Mouse (Mus musculus) stomach, postnatal 0 days (tissue): Measurements from ENCODE around the gene Tmcc2. TPM values are rescaled to one million over a fixed set of nuclear protein-coding genes. Genes with fewer than 3 reads are reported as not detected.

Experiments used
- ATAC-seq: fragments of 200-750 bp; cut with Nextera tagmentation; 2 replicates; pipeline ENCODE4 v1.8.0; 2017; ENCODE audit not compliant: low FRiP score, low TSS enrichment
- DNase-seq: peaks from one replicate; pipeline ENCODE4 v3.0.0-alpha.2; 2016; ENCODE audit warnings: low spot score
- H3K27ac ChIP-seq: fragments of 300-500 bp; sonication (generic); replicated peaks from 2 replicates; pipeline ENCODE4 v1.5.1; 2014; ENCODE audit warnings: mild to moderate bottlenecking, control low read depth
- H3K27me3 ChIP-seq: fragments of 300-500 bp; sonication (generic); 2 replicates; pipeline ENCODE4 v1.6.1; 2014; ENCODE audit warnings: low read length; ENCODE audit not compliant: control insufficient read depth, insufficient read depth
- H3K36me3 ChIP-seq: fragments of 300-500 bp; sonication (generic); 2 replicates; pipeline ENCODE4 v1.6.1; 2014; ENCODE audit warnings: low read length, mixed read lengths; ENCODE audit not compliant: control insufficient read depth, insufficient read depth
- H3K4me1 ChIP-seq: fragments of 300-500 bp; sonication (generic); replicated peaks from 2 replicates; pipeline ENCODE4 v1.6.1; 2014; ENCODE audit warnings: antibody characterized with exemption; ENCODE audit not compliant: control insufficient read depth, insufficient read depth
- H3K4me2 ChIP-seq: fragments of 300-500 bp; sonication (generic); replicated peaks from 2 replicates; pipeline ENCODE4 v1.6.1; 2014; ENCODE audit warnings: low read depth, mild to moderate bottlenecking, control low read depth, moderate library complexity
- H3K4me3 ChIP-seq: fragments of 300-500 bp; sonication (generic); 2 replicates; pipeline ENCODE4 v1.5.1; 2014; ENCODE audit warnings: low read depth, low read length, control low read depth
- H3K9ac ChIP-seq: fragments of 300-500 bp; sonication (generic); 2 replicates; pipeline ENCODE4 v1.6.1; 2014; ENCODE audit warnings: mild to moderate bottlenecking, low read length, control low read depth, mixed read lengths
- H3K9me3 ChIP-seq: fragments of 300-500 bp; sonication (generic); 2 replicates; pipeline ENCODE4 v1.6.1; 2016; ENCODE audit warnings: low read length; ENCODE audit not compliant: control insufficient read depth
- CTCF ChIP-seq: IDR thresholded peaks from 2 replicates; pipeline ENCODE4 v1.5.1; 2016; ENCODE audit warnings: antibody characterized with exemption, low read depth, mild to moderate bottlenecking, moderate library complexity
- EP300 ChIP-seq: optimal IDR thresholded peaks from 2 replicates; pipeline ENCODE3; 2016; ENCODE audit warnings: antibody characterized with exemption
- WGBS: fragments of 180-500 bp; shearing (Covaris S2); extraction: QIAGEN DNeasy Blood & Tissue Kit; methylation state at CpG from one replicate; pipeline ENCODE4 v1.1.7; 2014; 5-methylcytosine and 5-hydroxymethylcytosine counted together
- polyA plus RNA-seq: library from polyadenylated mRNA; unstranded; fragments of >200 nt; fragmentation: Nextera tagmentation; extraction: Ambion mirVana; gene quantifications from 2 replicates; pipeline ENCODE4 v1.2.1, GENCODE M21; 2015

The Tmcc2 gene
- polyA plus RNA-seq, 1 experiment from 2014 or later = 2.4 TPM

DNA sequence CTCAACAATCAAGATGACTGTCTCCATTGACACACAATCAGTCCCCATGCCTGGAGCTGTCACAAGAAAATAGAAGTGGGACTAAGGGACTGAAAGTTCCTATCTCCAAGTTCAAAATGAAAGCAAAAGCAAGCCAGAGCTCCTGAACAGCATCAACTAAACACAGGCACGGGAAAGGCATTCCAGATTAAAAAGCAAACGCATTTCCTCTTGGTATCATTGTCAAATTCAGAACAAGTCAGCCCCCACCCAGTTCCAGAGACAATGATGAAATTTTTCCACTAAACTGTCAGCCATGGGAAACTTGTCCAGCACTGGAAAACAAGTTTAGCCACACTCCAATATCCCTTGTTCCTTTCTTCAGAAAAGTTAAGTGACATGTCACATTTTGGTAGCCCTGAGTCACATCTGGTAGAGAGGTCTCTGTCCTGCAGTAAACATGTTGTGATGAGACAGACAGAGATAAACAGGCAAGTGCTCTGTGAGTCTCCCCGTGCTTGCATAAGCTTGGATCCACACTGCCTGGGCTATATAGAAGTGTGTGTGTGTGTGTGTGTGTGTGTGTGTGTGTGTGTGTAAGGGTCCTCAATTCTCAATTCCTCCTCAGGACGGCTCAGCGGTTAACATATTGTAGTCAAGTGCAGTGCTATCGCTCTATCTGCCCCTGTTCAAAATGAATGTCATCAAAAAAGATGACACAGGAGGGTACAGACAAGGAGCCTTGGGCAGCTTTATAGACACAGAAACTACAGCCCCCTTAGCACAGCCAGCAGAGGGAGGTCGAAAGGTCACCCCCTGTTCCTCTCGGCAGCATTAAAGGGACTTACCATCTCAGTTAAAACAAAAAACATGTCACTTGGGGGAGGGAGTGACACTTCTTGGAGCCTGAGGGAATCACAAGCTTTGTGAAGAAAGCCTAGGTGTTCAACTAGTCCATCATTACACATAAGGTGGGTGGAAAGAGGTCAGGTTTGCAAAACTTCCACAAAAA is 2.0 kb downstream of the Tmcc2 start:
- Histone ChIP-seq H3K36me3 (no peaks in the 10 kb centered on the region), H3K4me1 (peaks cover 6% of the 10 kb centered on the region), H3K27me3 (no peaks in the 10 kb centered on the region), H3K9ac (no peak overlapping the region), H3K4me2 (peak overlapping the region; percentile 86), H3K9me3 (no peaks in the 10 kb centered on the region), H3K27ac (0 out of 2 replicates have a peak overlapping the region, but pooled peaks have one; percentile 46), H3K4me3 (0 out of 2 replicates have a peak overlapping the region, but pooled peaks have one; percentile 60)
- 44% methylated on average over 8 of the region's 8 CpGs for WGBS
- TF ChIP-seq CTCF (no peak), EP300 (no peak)
- ATAC-seq = no peak
- DNase-seq = no peak

DNA sequence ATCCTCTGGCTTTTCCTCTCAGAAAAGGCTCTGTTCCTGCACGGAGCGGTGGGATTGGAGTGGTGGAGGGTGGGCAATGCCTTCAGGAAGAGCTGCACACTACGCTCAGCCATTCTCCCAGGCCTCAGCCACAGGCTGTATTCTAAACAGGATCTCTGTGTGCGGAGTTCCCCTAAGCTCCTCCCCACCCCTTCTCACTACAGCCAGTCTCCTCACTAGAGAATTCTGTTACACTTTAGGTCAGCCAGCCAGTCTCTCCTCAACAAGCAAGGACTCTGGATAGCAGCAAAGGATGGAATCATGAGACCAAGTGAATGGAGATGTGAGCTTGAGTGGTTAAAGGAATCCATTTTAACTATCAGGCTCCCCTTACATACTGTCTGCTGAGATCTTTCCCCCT is 3.1 kb downstream of the Tmcc2 start:
- Histone ChIP-seq H3K9ac (0 out of 2 replicates have a peak overlapping the region, but pooled peaks have one; percentile 38), H3K27ac (peak overlapping the region; percentile 73), H3K4me3 (no peak overlapping the region), H3K4me1 (peaks cover 6% of the 10 kb centered on the region), H3K9me3 (no peaks in the 10 kb centered on the region), H3K27me3 (no peaks in the 10 kb centered on the region), H3K4me2 (peak overlapping the region; percentile 25), H3K36me3 (no peaks in the 10 kb centered on the region)
- TF ChIP-seq CTCF (no peak), EP300 (no peak)
- 32% methylated on average over 4 of the region's 4 CpGs for WGBS
- ATAC-seq = no peak
- no peak for DNase-seq

DNA sequence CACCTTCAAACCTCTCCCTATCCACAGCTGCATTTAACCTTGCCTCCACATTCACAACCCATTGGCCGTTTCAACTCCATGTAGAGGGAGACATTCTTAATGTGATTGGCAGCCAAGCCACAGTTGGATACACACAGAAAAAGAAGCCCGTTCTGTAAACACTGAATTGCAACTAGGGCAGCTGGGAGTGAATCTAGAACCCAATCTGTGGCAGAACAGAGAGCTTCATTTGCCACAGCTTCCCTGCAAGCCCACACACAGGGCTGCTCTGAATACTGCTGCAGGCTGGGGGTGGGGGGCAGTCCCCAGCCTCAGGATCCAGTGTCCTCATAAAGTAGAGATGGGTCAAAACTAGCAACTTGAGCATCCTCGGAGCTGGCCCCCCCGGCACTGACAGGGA is 4.8 kb downstream of the Tmcc2 start:
- H3K4me2 ChIP-seq = no peak overlapping the region
- no peak for TF ChIP-seq CTCF
- no peak for TF ChIP-seq EP300
- no peak overlapping the region for H3K4me3 ChIP-seq
- ATAC-seq (no peak), DNase-seq (no peak)
- H3K27me3 ChIP-seq = no peaks in the 10 kb centered on the region
- whole genome bisulfite sequencing = 79% methylated on average over 4 of the region's 4 CpGs
- H3K27ac ChIP-seq = no peak overlapping the region
- no peaks in the 10 kb centered on the region for H3K9me3 ChIP-seq
- H3K9ac ChIP-seq = no peak overlapping the region
- H3K4me1 ChIP-seq = peaks cover 6% of the 10 kb centered on the region
- H3K36me3 ChIP-seq = no peaks in the 10 kb centered on the region

DNA sequence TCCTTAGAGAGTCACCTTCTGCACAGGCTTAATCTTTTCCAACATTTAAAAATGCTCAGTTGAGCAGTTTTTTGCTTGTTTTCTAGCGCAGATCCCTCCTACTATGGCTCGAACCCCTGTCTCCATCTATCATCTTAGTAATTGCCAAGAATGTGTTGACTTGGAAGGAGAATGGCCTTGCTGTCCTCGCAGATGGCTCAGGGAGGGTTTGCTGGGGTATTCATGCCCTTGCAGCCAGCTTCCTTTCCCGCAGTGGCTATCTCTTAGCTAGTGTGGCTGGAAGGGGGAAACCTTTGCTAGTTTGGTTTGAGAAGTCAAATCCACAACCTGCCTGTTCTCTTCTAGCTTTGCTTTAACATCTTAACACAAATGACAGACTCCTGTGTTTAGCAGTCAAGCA is 5.4 kb downstream of the Tmcc2 start:
- DNase-seq (no peak), ATAC-seq (no peak)
- Histone ChIP-seq H3K36me3 (no peaks in the 10 kb centered on the region), H3K4me1 (peaks cover 4% of the 10 kb centered on the region), H3K4me2 (no peak overlapping the region), H3K27me3 (no peaks in the 10 kb centered on the region), H3K9ac (no peak overlapping the region), H3K27ac (no peak overlapping the region), H3K9me3 (no peaks in the 10 kb centered on the region), H3K4me3 (no peak overlapping the region)
- no peak for TF ChIP-seq EP300
- TF ChIP-seq CTCF = no peak
- 47% methylated on average over 4 of the region's 4 CpGs for WGBS

DNA sequence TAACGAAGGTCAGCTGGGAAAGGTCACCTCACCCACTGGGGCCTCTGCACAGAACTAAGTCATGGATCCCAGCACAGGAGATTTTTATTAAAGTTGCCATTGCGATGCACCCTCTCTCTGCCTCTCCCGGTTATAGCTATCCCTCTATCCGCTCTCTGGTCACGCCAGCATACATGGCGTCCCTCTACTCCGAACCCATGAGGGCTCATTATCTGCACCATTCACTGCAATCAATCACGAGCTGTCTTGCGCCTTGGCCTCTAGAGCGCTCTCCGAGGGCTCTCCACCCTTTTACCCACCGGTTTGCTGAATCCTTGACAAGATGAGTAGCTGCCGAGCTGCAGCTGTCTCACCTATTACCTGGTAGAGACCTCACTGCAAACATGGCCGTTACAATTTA is 5.8 kb downstream of the Tmcc2 start:
- H3K27me3 ChIP-seq = no peaks in the 10 kb centered on the region
- no peaks in the 10 kb centered on the region for H3K36me3 ChIP-seq
- no peak for DNase-seq
- no peaks in the 10 kb centered on the region for H3K9me3 ChIP-seq
- 62% methylated on average over 14 of the region's 14 CpGs for WGBS
- no peak overlapping the region for H3K4me3 ChIP-seq
- TF ChIP-seq EP300 (no peak), CTCF (no peak)
- ATAC-seq = no peak
- H3K4me2 ChIP-seq = no peak overlapping the region
- peaks cover 4% of the 10 kb centered on the region for H3K4me1 ChIP-seq
- H3K9ac ChIP-seq = no peak overlapping the region
- no peak overlapping the region for H3K27ac ChIP-seq

DNA sequence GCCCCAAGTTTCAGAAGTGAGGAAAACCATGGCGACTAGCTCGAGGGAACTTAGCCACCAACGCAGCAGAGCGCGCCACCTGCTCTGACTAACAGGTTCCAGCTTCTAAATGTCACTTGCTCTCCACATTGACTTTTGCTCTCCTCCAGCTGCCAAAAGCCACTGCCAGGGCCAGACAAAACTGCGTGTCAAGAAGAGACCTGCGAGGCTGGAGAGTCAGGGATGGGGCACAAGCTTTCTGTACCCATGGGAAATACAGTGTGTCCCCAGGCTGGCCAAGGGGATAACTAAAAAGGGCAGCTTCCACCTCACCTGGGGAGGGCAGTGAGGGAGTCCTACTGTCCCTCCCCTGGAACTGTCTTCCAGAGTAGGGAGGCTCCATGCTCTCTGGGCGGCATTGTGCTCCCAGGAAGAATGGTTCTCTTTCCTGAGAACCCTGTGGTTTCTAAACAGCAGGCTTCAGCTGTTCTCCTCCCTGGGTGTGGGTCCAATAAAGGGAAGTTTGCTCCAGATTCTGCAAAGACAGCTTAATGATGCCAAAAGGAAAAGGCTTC is 7.0 kb downstream of the Tmcc2 start:
- Histone ChIP-seq H3K27me3 (no peaks in the 10 kb centered on the region), H3K4me1 (peaks cover 4% of the 10 kb centered on the region), H3K4me2 (no peak overlapping the region), H3K9me3 (no peaks in the 10 kb centered on the region), H3K36me3 (no peaks in the 10 kb centered on the region), H3K4me3 (no peak overlapping the region), H3K27ac (no peak overlapping the region), H3K9ac (no peak overlapping the region)
- TF ChIP-seq EP300 = no peak
- no peak for TF ChIP-seq CTCF
- 85% methylated on average over 8 of the region's 8 CpGs for WGBS
- ATAC-seq = no peak
- no peak for DNase-seq
